Mouse (Mus musculus) heart, adult 2 months (tissue): Measurements from ENCODE around the gene Snai3. TPM values are rescaled to one million over a fixed set of nuclear protein-coding genes. Genes with fewer than 3 reads are reported as not detected.

Experiments
- DNase-seq, 2 experiments: peaks; one replicate each; pipeline ENCODE4 v3.0.0; 2021
- H3K27ac ChIP-seq: fragments of 200-600 bp; 2 replicates; pipeline ENCODE4 v1.8.1; 2022
- H3K27me3 ChIP-seq: fragments of 200-500 bp; 2 replicates; pipeline ENCODE4 v1.6.1; 2012; ENCODE audit warnings: mild to moderate bottlenecking, low read length, inconsistent platforms, mixed read lengths; ENCODE audit not compliant: control insufficient read depth, insufficient read depth
- H3K36me3 ChIP-seq: fragments of 200-500 bp; 2 replicates; pipeline ENCODE4 v1.6.1; 2012; ENCODE audit warnings: low read length, inconsistent platforms; ENCODE audit not compliant: control insufficient read depth, insufficient read depth
- H3K4me1 ChIP-seq: fragments of 200-500 bp; 2 replicates; pipeline ENCODE4 v1.6.1; 2011; ENCODE audit warnings: low read length; ENCODE audit not compliant: control insufficient read depth, insufficient read depth
- H3K4me3 ChIP-seq: fragments of 200-600 bp; 2 replicates; pipeline ENCODE4 v1.8.1; 2022
- H3K79me2 ChIP-seq: fragments of 200-500 bp; replicated peaks from 2 replicates; pipeline ENCODE4 v1.6.1; 2012; ENCODE audit warnings: mild to moderate bottlenecking, inconsistent platforms, low read length, moderate library complexity, mixed read lengths; ENCODE audit not compliant: control insufficient read depth, insufficient read depth
- H3K9ac ChIP-seq: fragments of 200-500 bp; 2 replicates; pipeline ENCODE4 v1.6.1; 2012; ENCODE audit warnings: low read depth, mild to moderate bottlenecking, control low read depth, inconsistent platforms, low read length, mixed read lengths
- CTCF ChIP-seq: fragments of 200-600 bp; IDR thresholded peaks from 2 replicates; pipeline ENCODE4 v1.8.1; 2022; ENCODE audit warnings: antibody characterized with exemption, mild to moderate bottlenecking, moderate library complexity
- EP300 ChIP-seq: fragments of 200-500 bp; IDR thresholded peaks from 2 replicates; pipeline ENCODE4 v1.6.1; 2011; ENCODE audit warnings: low read depth, low read length, control low read depth; ENCODE audit not compliant: insufficient read depth
- POLR2A ChIP-seq: fragments of 200-500 bp; IDR thresholded peaks from 2 replicates; pipeline ENCODE4 v1.6.1; 2011; ENCODE audit warnings: mild to moderate bottlenecking, low read depth, low read length, control low read depth; ENCODE audit not compliant: insufficient read depth
- WGBS: fragments of 180-500 bp; shearing (Covaris S2); methylation state at CpG from one replicate; pipeline ENCODE4 v1.1.7; 2018; 5-methylcytosine and 5-hydroxymethylcytosine counted together
- intact Hi-C: fragments of 180-260 bp; cut with DNase I; formaldehyde crosslinking; loops from one replicate; pipeline ENCODE4 v1.15.1; 2025
- polyA plus RNA-seq: library from polyadenylated mRNA; depleted of rRNA; stranded (reverse); fragments of >200 nt; gene quantifications from 2 replicates; pipeline ENCODE4 v1.2.3, GENCODE M21; 2012
- total RNA-seq, 2 experiments: library from RNA; stranded (reverse); gene quantifications; 2 replicates each; pipeline ENCODE4 v1.2.3; 2021

Snai3 gene
- total and polyA plus RNA-seq, 3 experiments, result 1.6 to 8.2 (median 8.1) TPM

- no peak overlapping the region for H3K4me3 ChIP-seq
- no peaks in the 10 kb centered on the region for H3K27me3 ChIP-seq
- peaks cover 4% of the 10 kb centered on the region; the same call in 1 of the 2 replicates for H3K4me1 ChIP-seq
- H3K27ac ChIP-seq, result no peak overlapping the region
- no peaks in the 10 kb centered on the region for H3K36me3 ChIP-seq
- 77% methylated on average over 8 of the region's 8 CpGs for WGBS
- intact Hi-C loops, result no loop called here
- TF ChIP-seq POLR2A (no peak), CTCF (no peak), EP300 (no peak)
- no peaks in the 10 kb centered on the region for H3K79me2 ChIP-seq
- H3K9ac ChIP-seq, result no peak overlapping the region
- no peak for DNase-seq
Measured at GRCm38 (mm10) chr8:122462510-122462909, 2.0 kb upstream of the Snai3 start.

- intact Hi-C loops, result no loop called here
- H3K4me1 ChIP-seq, result peaks cover 4% of the 10 kb centered on the region; the same call in 1 of the 2 replicates
- TF ChIP-seq POLR2A (no peak), EP300 (no peak), CTCF (no peak)
Measured at GRCm38 (mm10) chr8:122461473-122462148, 1.1 kb upstream of the Snai3 start.

DNA sequence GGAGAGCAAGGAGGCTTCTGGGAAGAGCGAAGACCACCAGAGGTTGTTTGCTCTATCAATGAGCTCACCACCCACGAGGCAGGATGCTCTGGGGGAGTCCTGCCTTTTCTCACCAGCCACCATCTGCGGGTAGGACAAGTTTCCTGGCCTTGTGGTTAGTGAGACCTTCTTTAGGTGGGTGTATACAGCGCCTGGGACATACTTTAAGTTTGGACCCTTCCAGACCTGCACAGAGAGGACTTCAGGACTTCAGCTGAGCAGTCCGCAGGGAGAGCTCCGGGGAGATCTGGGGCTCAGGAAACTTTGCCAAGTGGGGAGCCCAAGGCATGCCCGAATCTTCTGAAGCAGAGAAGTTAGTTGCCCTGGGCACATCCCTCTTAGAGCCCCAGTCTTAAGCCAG, 543 bp downstream of the Snai3 start:
- Histone ChIP-seq H3K79me2 (no peaks in the 10 kb centered on the region), H3K27me3 (no peaks in the 10 kb centered on the region), H3K36me3 (no peaks in the 10 kb centered on the region), H3K4me3 (peak overlapping the region; percentile 48), H3K4me1 (peaks cover 4% of the 10 kb centered on the region; the same call in 1 of the 2 replicates), H3K27ac (peak overlapping the region; percentile 23; the same call in 1 of the 2 replicates), H3K9ac (peak overlapping the region; percentile 69)
- 27% methylated on average over 7 of the region's 7 CpGs for WGBS
- no peak for DNase-seq
- TF ChIP-seq CTCF, result no peak
- no peak for TF ChIP-seq POLR2A
- no peak for TF ChIP-seq EP300
- intact Hi-C loops, result no loop called here

More at GRCm38 (mm10) chr8:122461473-122462148, 1.1 kb upstream of the Snai3 start:
- Histone ChIP-seq H3K27ac (no peak overlapping the region), H3K27me3 (no peaks in the 10 kb centered on the region), H3K79me2 (no peaks in the 10 kb centered on the region), H3K36me3 (no peaks in the 10 kb centered on the region), H3K4me3 (no peak overlapping the region), H3K9ac (no peak overlapping the region)
- DNase-seq, result no peak
- 75% methylated on average over 11 of the region's 11 CpGs for WGBS

DNA sequence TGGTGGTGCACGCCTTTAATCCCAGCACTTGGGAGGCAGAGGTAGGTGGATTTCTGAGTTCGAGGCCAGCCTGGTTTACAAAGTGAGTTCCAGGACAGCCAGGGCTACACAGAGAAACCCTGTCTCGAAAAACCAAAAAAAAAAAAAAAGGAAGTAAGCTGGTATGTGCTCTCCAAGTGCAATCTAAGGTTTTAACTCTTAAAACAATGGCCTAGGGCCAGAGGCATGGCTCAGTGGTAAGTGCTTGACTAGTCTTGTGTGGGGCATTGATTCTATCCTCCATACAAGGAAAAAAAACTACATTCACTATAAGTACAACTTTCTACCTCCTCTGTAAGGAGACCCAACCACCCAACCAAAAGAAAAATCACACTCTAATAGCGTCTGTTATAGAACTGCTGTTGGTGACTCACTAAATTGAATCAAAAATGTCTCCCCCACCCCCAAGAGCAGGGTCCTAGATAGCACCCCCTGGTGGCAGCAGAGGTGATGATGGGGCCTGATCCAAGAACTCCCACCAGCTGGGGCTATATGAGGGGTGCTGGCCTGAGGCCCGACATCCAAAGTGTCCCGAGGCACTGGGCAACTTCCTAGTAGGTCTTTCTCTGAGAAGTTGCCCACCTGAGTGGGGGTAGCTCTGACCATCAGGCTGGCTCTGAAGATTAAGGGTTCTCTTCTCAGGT, 1.2 kb downstream of the Snai3 start:
- intact Hi-C loops, result no loop called here
- no peak overlapping the region for H3K27ac ChIP-seq
- no peak overlapping the region for H3K9ac ChIP-seq
- no peak overlapping the region for H3K4me3 ChIP-seq
- no peaks in the 10 kb centered on the region for H3K27me3 ChIP-seq
- DNase-seq, result no peak
- H3K4me1 ChIP-seq, result peaks cover 4% of the 10 kb centered on the region; the same call in 1 of the 2 replicates
- H3K79me2 ChIP-seq, result no peaks in the 10 kb centered on the region
- 65% methylated on average over 6 of the region's 6 CpGs for WGBS
- TF ChIP-seq CTCF (peak; percentile 58), EP300 (no peak), POLR2A (no peak)
- H3K36me3 ChIP-seq, result no peaks in the 10 kb centered on the region

DNA sequence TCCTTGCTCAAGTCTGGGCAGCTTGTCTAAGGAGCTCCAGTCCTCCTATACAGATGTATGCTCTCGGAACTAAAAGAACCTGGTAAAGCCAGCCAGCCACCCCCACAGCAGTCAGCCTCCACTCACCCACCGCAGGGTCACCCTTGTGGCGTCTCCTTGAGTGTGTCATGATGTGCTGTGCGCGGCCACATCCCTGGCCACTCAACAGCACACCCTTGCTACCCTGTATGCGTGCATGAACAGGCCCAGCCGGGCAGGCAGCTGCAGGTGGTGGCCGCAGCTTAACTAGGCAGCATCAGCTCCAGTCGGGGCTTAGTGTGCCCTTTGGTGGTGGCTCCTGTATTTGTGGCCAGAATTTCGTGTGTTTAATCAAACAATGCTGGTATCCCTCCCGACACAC, 3.4 kb downstream of the Snai3 start:
- Histone ChIP-seq H3K27me3 (no peaks in the 10 kb centered on the region), H3K27ac (no peak overlapping the region), H3K79me2 (no peaks in the 10 kb centered on the region), H3K4me3 (no peak overlapping the region), H3K36me3 (no peaks in the 10 kb centered on the region), H3K4me1 (peaks cover 4% of the 10 kb centered on the region; the same call in 1 of the 2 replicates), H3K9ac (no peak overlapping the region)
- TF ChIP-seq POLR2A, result no peak
- TF ChIP-seq EP300, result no peak
- TF ChIP-seq CTCF, result no peak
- intact Hi-C loops, result no loop called here
- DNase-seq, result no peak
- WGBS, result 71% methylated on average over 11 of the region's 11 CpGs

- Histone ChIP-seq H3K4me1 (no peaks in the 10 kb centered on the region), H3K4me3 (no peak overlapping the region), H3K27ac (no peak overlapping the region), H3K9ac (no peak overlapping the region), H3K79me2 (no peaks in the 10 kb centered on the region), H3K36me3 (no peaks in the 10 kb centered on the region), H3K27me3 (no peaks in the 10 kb centered on the region)
- 78% methylated on average over 6 of the region's 6 CpGs for WGBS
- intact Hi-C loops, result no loop called here
- TF ChIP-seq CTCF, result no peak
- no peak for TF ChIP-seq POLR2A
- TF ChIP-seq EP300, result no peak
- no peak for DNase-seq
Measured at GRCm38 (mm10) chr8:122454409-122454808, 6.1 kb downstream of the Snai3 start.
